Mouse (Mus musculus) lung, embryonic 16.5 days (tissue): ENCODE results near the gene Sap30l. TPM values are rescaled to one million over a fixed set of nuclear protein-coding genes. Genes with fewer than 3 reads are reported as not detected.

Source experiments
- ATAC-seq: fragments of 200-750 bp; cut with Nextera tagmentation; 2 replicates; pipeline ENCODE4 v1.8.0; 2017; ENCODE audit warnings: low read depth, mild to moderate bottlenecking, moderate library complexity
- H3K27ac ChIP-seq: fragments of 300-500 bp; sonication (generic); 2 replicates; pipeline ENCODE4 v1.5.1; 2014; ENCODE audit warnings: mild to moderate bottlenecking, control low read depth, low read length
- H3K27me3 ChIP-seq: fragments of 300-500 bp; sonication (generic); 2 replicates; pipeline ENCODE4 v1.6.1; 2014; ENCODE audit warnings: low read depth, low read length, mixed read lengths; ENCODE audit not compliant: control insufficient read depth, insufficient read depth
- H3K36me3 ChIP-seq: fragments of 300-500 bp; sonication (generic); 2 replicates; pipeline ENCODE4 v1.6.1; 2014; ENCODE audit warnings: low read length; ENCODE audit not compliant: control insufficient read depth, insufficient read depth
- H3K4me1 ChIP-seq: fragments of 300-500 bp; sonication (generic); replicated peaks from 2 replicates; pipeline ENCODE4 v1.6.1; 2014; ENCODE audit warnings: low read length, mixed read lengths; ENCODE audit not compliant: control insufficient read depth, insufficient read depth
- H3K4me2 ChIP-seq: fragments of 300-500 bp; sonication (generic); 2 replicates; pipeline ENCODE4 v1.6.1; 2014; ENCODE audit warnings: low read depth, low read length, control low read depth
- H3K4me3 ChIP-seq: fragments of 300-500 bp; sonication (generic); 2 replicates; pipeline ENCODE4 v1.5.1; 2014; ENCODE audit warnings: mild to moderate bottlenecking, low read length, control low read depth
- H3K9ac ChIP-seq: fragments of 300-500 bp; sonication (generic); 2 replicates; pipeline ENCODE4 v1.6.1; 2014; ENCODE audit warnings: low read length, control low read depth
- H3K9me3 ChIP-seq: fragments of 300-500 bp; sonication (generic); 2 replicates; pipeline ENCODE4 v1.6.1; 2016; ENCODE audit warnings: low read length; ENCODE audit not compliant: control insufficient read depth
- WGBS: fragments of 180-500 bp; shearing (Covaris S2); extraction: QIAGEN DNeasy Blood & Tissue Kit; methylation state at CpG from one replicate; pipeline ENCODE4 v1.1.7; 2014; 5-methylcytosine and 5-hydroxymethylcytosine counted together
- polyA plus RNA-seq: library from polyadenylated mRNA; unstranded; fragments of >200 nt; fragmentation: Nextera tagmentation; extraction: Ambion mirVana; gene quantifications from 2 replicates; pipeline ENCODE4 v1.2.1, GENCODE M21; 2015

Gene Sap30l
- polyA plus RNA-seq: 4.8 and 6.1 TPM in 2 replicates

GRCm38 (mm10) chr11:57800971-57801765 is at the start of gene Sap30l:
TSS of gene Sap30l (plus strand) at chr11:57801637.
- Histone ChIP-seq H3K27ac (peak within 1 kb of the TSS; percentile 52), H3K9ac (peak within 1 kb of the TSS; percentile 92), H3K9me3 (no peaks in the 10 kb centered on the region), H3K27me3 (no peaks in the 10 kb centered on the region), H3K4me2 (peak within 1 kb of the TSS; percentile 99), H3K36me3 (no peaks in the 10 kb centered on the region), H3K4me1 (peaks cover 19% of the 10 kb centered on the region), H3K4me3 (peak within 1 kb of the TSS; percentile 90)
- ATAC-seq: peak; percentile 97
- WGBS: under 1% methylated on average over 49 of the region's 66 CpGs

DNA sequence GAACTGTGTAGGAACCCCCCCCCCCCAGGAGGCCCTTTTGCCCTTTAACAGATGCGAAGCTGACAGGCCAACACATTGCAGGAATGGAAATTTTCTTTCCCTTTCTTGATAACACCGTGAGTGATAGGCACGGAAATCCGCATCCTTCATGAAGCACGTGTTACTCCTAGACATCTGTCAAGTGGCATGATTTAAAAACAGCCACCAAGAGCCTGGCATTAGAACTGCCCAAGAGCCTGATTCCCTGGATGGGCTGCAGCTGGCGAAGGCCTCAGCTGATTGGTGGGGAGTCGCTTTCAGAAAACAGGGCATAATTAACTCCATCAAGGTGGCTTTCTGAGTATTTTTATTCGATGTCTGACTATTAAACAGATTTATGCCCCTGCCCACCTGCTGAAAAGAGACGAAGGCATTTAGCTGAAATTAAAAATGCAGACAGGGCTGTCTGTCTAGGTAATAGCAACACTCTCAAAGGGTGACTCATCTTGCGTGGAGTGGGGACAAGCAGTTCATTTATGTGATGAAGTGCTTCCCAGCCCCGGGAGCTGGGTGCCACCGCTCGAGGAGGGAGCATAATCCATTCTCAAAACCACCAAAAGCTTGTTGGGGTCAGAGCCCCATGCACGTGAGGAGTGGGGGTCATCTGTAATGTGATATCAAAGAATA is 47.8 kb upstream of the Sap30l start:
- no peak overlapping the region for H3K4me3 ChIP-seq

GRCm38 (mm10) chr11:57758621-57759020 is 42.8 kb upstream of the Sap30l start:
- ATAC-seq: no peak
- WGBS: 70% methylated on average over 9 of the region's 9 CpGs
- H3K4me3 ChIP-seq: no peak overlapping the region

More for the DNA sequence above, 47.8 kb upstream of the Sap30l start:
- 60% methylated on average over 14 of the region's 14 CpGs for WGBS
- Histone ChIP-seq H3K4me2 (no peak overlapping the region), H3K9ac (no peak overlapping the region), H3K27ac (no peak overlapping the region), H3K36me3 (no peaks in the 10 kb centered on the region), H3K27me3 (no peaks in the 10 kb centered on the region), H3K4me1 (no peaks in the 10 kb centered on the region), H3K9me3 (no peaks in the 10 kb centered on the region)
- ATAC-seq: no peak

GRCm38 (mm10) chr11:57760509-57761058 is 40.9 kb upstream of the Sap30l start:
- no peak overlapping the region for H3K27ac ChIP-seq
- no peak for ATAC-seq
- no peaks in the 10 kb centered on the region for H3K9me3 ChIP-seq
- H3K9ac ChIP-seq: no peak overlapping the region
- H3K4me3 ChIP-seq: no peak overlapping the region
- H3K4me2 ChIP-seq: no peak overlapping the region
- no peaks in the 10 kb centered on the region for H3K4me1 ChIP-seq
- H3K36me3 ChIP-seq: no peaks in the 10 kb centered on the region; the same call in 1 of the 2 replicates
- WGBS: 10% methylated on average over 14 of the region's 14 CpGs
- no peaks in the 10 kb centered on the region for H3K27me3 ChIP-seq

More at GRCm38 (mm10) chr11:57758621-57759020, 42.8 kb upstream of the Sap30l start:
- Histone ChIP-seq H3K36me3 (no peaks in the 10 kb centered on the region; the same call in 1 of the 2 replicates), H3K4me2 (no peak overlapping the region), H3K9me3 (no peaks in the 10 kb centered on the region), H3K27me3 (no peaks in the 10 kb centered on the region), H3K4me1 (no peaks in the 10 kb centered on the region), H3K27ac (no peak overlapping the region), H3K9ac (no peak overlapping the region)

DNA sequence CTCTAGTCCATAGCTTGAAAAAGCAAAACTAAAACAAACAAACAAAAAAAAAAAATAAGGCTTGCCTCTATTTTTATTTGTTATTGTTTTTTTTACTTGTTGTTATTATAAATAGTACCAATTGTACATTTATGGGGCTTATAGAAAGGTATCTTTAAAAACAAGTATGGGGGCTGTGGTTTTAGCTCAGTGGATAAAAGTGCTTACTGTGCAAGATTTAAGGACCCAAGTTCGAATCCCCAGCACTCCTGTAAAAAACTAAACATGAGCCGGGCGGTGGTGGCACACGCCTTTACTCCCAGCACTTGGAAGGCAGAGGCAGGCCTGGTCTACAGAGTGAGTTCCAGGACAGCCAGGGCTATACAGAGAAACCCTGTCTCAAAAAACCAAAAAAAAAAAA is 40.1 kb upstream of the Sap30l start:
- Histone ChIP-seq H3K4me3 (no peak overlapping the region), H3K9me3 (no peaks in the 10 kb centered on the region), H3K4me1 (no peaks in the 10 kb centered on the region), H3K36me3 (no peaks in the 10 kb centered on the region; the same call in 1 of the 2 replicates), H3K9ac (no peak overlapping the region), H3K4me2 (no peak overlapping the region), H3K27me3 (no peaks in the 10 kb centered on the region), H3K27ac (no peak overlapping the region)
- no peak for ATAC-seq
- WGBS: 95% methylated on average over 4 of the region's 4 CpGs

- H3K9ac ChIP-seq: no peak overlapping the region
- WGBS: 82% methylated on average over 3 of the region's 3 CpGs
- H3K27me3 ChIP-seq: no peaks in the 10 kb centered on the region
- no peak overlapping the region for H3K4me2 ChIP-seq
- ATAC-seq: no peak
- no peaks in the 10 kb centered on the region for H3K4me1 ChIP-seq
- no peak overlapping the region for H3K27ac ChIP-seq
- H3K4me3 ChIP-seq: no peak overlapping the region
- no peaks in the 10 kb centered on the region; the same call in 1 of the 2 replicates for H3K36me3 ChIP-seq
- no peaks in the 10 kb centered on the region for H3K9me3 ChIP-seq
Measured at GRCm38 (mm10) chr11:57764124-57764523, 37.3 kb upstream of the Sap30l start.

GRCm38 (mm10) chr11:57766617-57767016 is 34.8 kb upstream of the Sap30l start:
- Histone ChIP-seq H3K4me3 (no peak overlapping the region), H3K9me3 (no peaks in the 10 kb centered on the region), H3K27ac (no peak overlapping the region), H3K4me2 (no peak overlapping the region), H3K9ac (no peak overlapping the region), H3K27me3 (no peaks in the 10 kb centered on the region), H3K36me3 (no peaks in the 10 kb centered on the region; the same call in 1 of the 2 replicates), H3K4me1 (no peaks in the 10 kb centered on the region)
- ATAC-seq: no peak
- 56% methylated on average over 12 of the region's 12 CpGs for WGBS

GRCm38 (mm10) chr11:57767171-57767570 is 34.3 kb upstream of the Sap30l start:
- no peaks in the 10 kb centered on the region for H3K4me1 ChIP-seq
- H3K27me3 ChIP-seq: no peaks in the 10 kb centered on the region
- H3K9me3 ChIP-seq: no peaks in the 10 kb centered on the region
- H3K4me2 ChIP-seq: no peak overlapping the region
- H3K36me3 ChIP-seq: no peaks in the 10 kb centered on the region; the same call in 1 of the 2 replicates
- no peak overlapping the region for H3K4me3 ChIP-seq
- ATAC-seq: no peak
- WGBS: 47% methylated on average over 6 of the region's 6 CpGs
- H3K27ac ChIP-seq: no peak overlapping the region
- H3K9ac ChIP-seq: no peak overlapping the region

DNA sequence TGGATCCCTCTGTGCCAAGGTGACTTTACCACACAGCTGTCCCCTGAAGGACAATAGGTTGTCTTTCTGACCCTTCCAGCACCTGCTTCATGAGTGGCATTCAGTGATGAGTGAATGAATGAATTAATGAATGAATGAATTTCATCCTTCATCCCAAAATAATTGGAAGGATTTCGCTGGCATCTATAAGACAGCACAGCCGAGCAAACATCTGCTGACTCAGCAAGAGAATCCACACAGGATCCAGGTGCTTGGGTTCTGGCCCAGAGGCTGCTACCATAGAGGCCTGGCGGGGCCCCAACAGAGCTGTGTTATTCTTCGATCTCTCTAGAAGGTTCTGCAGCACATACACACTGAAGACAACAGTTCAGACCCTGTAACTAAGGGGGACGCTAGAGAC is 30.7 kb upstream of the Sap30l start:
- WGBS: 82% methylated on average over 5 of the region's 5 CpGs
- Histone ChIP-seq H3K27me3 (no peaks in the 10 kb centered on the region; the same call in 1 of the 2 replicates), H3K9me3 (no peaks in the 10 kb centered on the region), H3K4me1 (peaks cover 5% of the 10 kb centered on the region), H3K27ac (no peak overlapping the region), H3K9ac (no peak overlapping the region), H3K4me2 (no peak overlapping the region), H3K4me3 (no peak overlapping the region), H3K36me3 (no peaks in the 10 kb centered on the region)
- no peak for ATAC-seq
